Mouse (Mus musculus) hindbrain, postnatal 0 days (tissue): ENCODE results near the gene Galnt4. TPM values are rescaled to one million over a fixed set of nuclear protein-coding genes. Genes with fewer than 3 reads are reported as not detected.

Source experiments
- ATAC-seq: fragments of 200-750 bp; cut with Nextera tagmentation; 2 replicates; pipeline ENCODE4 v1.8.0; 2017; ENCODE audit warnings: mild to moderate bottlenecking, moderate TSS enrichment, moderate library complexity
- DNase-seq: peaks from one replicate; pipeline ENCODE4 v3.0.0-alpha.2; 2015; ENCODE audit warnings: low spot score
- H3K27ac ChIP-seq: fragments of 300-500 bp; sonication (generic); 2 replicates; pipeline ENCODE4 v1.5.1; 2014; ENCODE audit warnings: mild to moderate bottlenecking
- H3K27me3 ChIP-seq: fragments of 300-500 bp; sonication (generic); 2 replicates; pipeline ENCODE4 v1.6.1; 2014; ENCODE audit warnings: low read length, mixed read lengths; ENCODE audit not compliant: insufficient read depth
- H3K36me3 ChIP-seq: fragments of 300-500 bp; sonication (generic); 2 replicates; pipeline ENCODE4 v1.6.1; 2014; ENCODE audit warnings: low read length, mixed read lengths; ENCODE audit not compliant: insufficient read depth
- H3K4me1 ChIP-seq: fragments of 300-500 bp; sonication (generic); 2 replicates; pipeline ENCODE4 v1.6.1; 2014; ENCODE audit warnings: antibody characterized with exemption, low read length, mixed read lengths; ENCODE audit not compliant: insufficient read depth
- H3K4me2 ChIP-seq: fragments of 300-500 bp; sonication (generic); 2 replicates; pipeline ENCODE4 v1.6.1; 2014; ENCODE audit warnings: low read depth, mild to moderate bottlenecking, low read length, moderate library complexity, mixed read lengths
- H3K4me3 ChIP-seq: fragments of 300-500 bp; sonication (generic); 2 replicates; pipeline ENCODE4 v1.5.1; 2014; ENCODE audit warnings: low read length
- H3K9ac ChIP-seq: fragments of 300-500 bp; sonication (generic); replicated peaks from 2 replicates; pipeline ENCODE4 v1.6.1; 2014; ENCODE audit warnings: mild to moderate bottlenecking, low read length, moderate library complexity, mixed read lengths
- H3K9me3 ChIP-seq: fragments of 300-500 bp; sonication (generic); 2 replicates; pipeline ENCODE4 v1.6.1; 2016; ENCODE audit warnings: low read length, mixed read lengths
- CTCF ChIP-seq: IDR thresholded peaks from 2 replicates; pipeline ENCODE4 v1.5.1; 2016; ENCODE audit warnings: antibody characterized with exemption, control low read depth, low read depth
- WGBS: fragments of 180-500 bp; shearing (Covaris S2); extraction: QIAGEN DNeasy Blood & Tissue Kit; methylation state at CpG from one replicate; pipeline ENCODE4 v1.1.7; 2014; 5-methylcytosine and 5-hydroxymethylcytosine counted together
- polyA plus RNA-seq: library from polyadenylated mRNA; unstranded; fragments of >200 nt; fragmentation: Nextera tagmentation; extraction: Ambion mirVana; gene quantifications from 2 replicates; pipeline ENCODE4 v1.2.1, GENCODE M21; 2015
- total RNA-seq: library from RNA; depleted of rRNA; stranded (reverse); fragments of >200 nt; gene quantifications from 2 replicates; pipeline ENCODE4 v1.2.3, GENCODE M21; 2014

The Galnt4 gene
- total and polyA plus RNA-seq, 2 experiments from 2014 or later, result 3.3 to 5.1 TPM

DNA sequence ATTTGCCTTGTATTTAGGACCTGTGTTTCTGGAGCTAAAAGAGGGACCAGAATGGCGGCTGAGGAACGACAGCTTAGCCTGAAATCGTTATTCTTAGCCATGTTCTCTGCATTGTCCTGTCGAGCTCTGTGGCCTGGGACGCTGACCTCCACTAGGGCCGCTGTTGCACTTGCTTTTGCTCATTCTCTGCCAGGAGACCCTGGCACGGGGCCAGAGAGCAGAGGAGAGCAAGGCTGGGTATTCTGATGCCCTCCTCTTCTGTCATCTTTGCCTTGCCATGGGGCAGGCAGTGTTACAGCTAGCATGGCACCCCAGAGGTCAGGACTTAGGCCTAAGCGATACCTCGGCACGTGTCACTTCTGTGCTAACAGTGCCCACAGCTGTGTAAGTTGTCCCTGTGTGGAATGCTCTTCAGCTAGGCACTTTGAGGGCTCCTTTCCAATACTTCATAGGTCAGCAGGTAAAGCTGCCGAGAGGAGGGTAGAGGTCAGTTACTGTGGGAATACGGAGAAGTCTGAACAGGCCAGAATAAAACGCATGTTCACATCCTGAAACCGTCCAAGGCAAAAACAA lies 24.4 kb upstream of the Galnt4 start:
- no peaks in the 10 kb centered on the region for H3K27me3 ChIP-seq
- H3K9ac ChIP-seq, result no peak overlapping the region
- DNase-seq, result peak; percentile 51
- no peaks in the 10 kb centered on the region for H3K36me3 ChIP-seq
- H3K9me3 ChIP-seq, result no peaks in the 10 kb centered on the region
- H3K4me2 ChIP-seq, result no peak overlapping the region
- no peak overlapping the region for H3K4me3 ChIP-seq
- no peak overlapping the region for H3K27ac ChIP-seq
- 80% methylated on average over 14 of the region's 14 CpGs for WGBS
- peak; percentile 40; the same call in 1 of the 2 replicates for TF ChIP-seq CTCF
- ATAC-seq, result peak; percentile 30
- H3K4me1 ChIP-seq, result no peaks in the 10 kb centered on the region

- no peaks in the 10 kb centered on the region for H3K4me1 ChIP-seq
- DNase-seq (peak; percentile 95), ATAC-seq (peak; percentile 82)
- no peak overlapping the region for H3K4me3 ChIP-seq
- H3K27ac ChIP-seq, result no peak overlapping the region
- WGBS, result 42% methylated on average over 23 of the region's 23 CpGs
- H3K27me3 ChIP-seq, result no peaks in the 10 kb centered on the region
- H3K36me3 ChIP-seq, result no peaks in the 10 kb centered on the region
- H3K4me2 ChIP-seq, result peak overlapping the region; percentile 32
- H3K9ac ChIP-seq, result no peak overlapping the region
- H3K9me3 ChIP-seq, result no peaks in the 10 kb centered on the region
- peak; percentile 92 for TF ChIP-seq CTCF
These were observed 23.3 kb upstream of the Galnt4 start for GRCm38 (mm10) chr10:99084397-99085239.

GRCm38 (mm10) chr10:99085240-99085587 lies 22.7 kb upstream of the Galnt4 start:
- Histone ChIP-seq H3K4me2 (peak overlapping the region; percentile 14; the same call in 1 of the 2 replicates), H3K4me1 (no peaks in the 10 kb centered on the region), H3K9me3 (no peaks in the 10 kb centered on the region), H3K36me3 (no peaks in the 10 kb centered on the region), H3K27me3 (no peaks in the 10 kb centered on the region), H3K27ac (no peak overlapping the region), H3K4me3 (no peak overlapping the region), H3K9ac (no peak overlapping the region)
- DNase-seq, result no peak
- 71% methylated on average over 6 of the region's 6 CpGs for WGBS
- TF ChIP-seq CTCF, result no peak
- ATAC-seq, result peak; percentile 58; the same call in 1 of the 2 replicates

GRCm38 (mm10) chr10:99086029-99086428 lies 21.9 kb upstream of the Galnt4 start:
- H3K9ac ChIP-seq, result no peak overlapping the region
- no peak overlapping the region for H3K4me3 ChIP-seq
- no peak for ATAC-seq
- H3K9me3 ChIP-seq, result no peaks in the 10 kb centered on the region
- H3K4me2 ChIP-seq, result no peak overlapping the region
- H3K27me3 ChIP-seq, result no peaks in the 10 kb centered on the region
- H3K4me1 ChIP-seq, result no peaks in the 10 kb centered on the region
- H3K27ac ChIP-seq, result no peak overlapping the region
- 55% methylated on average over 6 of the region's 6 CpGs for WGBS
- no peak for DNase-seq
- H3K36me3 ChIP-seq, result no peaks in the 10 kb centered on the region
- TF ChIP-seq CTCF, result no peak

DNA sequence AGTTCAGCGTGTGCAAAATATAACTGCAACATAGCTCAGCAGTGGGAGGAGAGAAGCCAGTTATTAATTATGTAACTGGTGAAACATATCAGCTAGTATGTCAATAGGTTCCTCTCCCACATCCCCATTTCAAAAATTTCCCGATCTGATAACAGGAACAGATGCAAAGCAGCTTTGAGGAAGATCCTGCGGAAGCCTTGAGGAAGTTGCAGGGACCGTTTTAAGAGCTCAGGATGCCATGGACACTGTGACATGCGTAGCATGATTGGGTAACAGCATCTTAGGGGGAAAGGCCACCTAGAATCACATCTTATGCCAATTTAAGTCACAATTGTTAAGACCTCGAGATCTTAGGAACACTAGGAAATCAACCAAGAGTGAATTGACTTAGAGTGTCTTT lies 18.1 kb upstream of the Galnt4 start:
- Histone ChIP-seq H3K4me2 (no peak overlapping the region), H3K9me3 (no peaks in the 10 kb centered on the region), H3K4me1 (no peaks in the 10 kb centered on the region), H3K27ac (no peak overlapping the region), H3K4me3 (no peak overlapping the region), H3K9ac (no peak overlapping the region), H3K36me3 (no peaks in the 10 kb centered on the region), H3K27me3 (no peaks in the 10 kb centered on the region)
- DNase-seq (no peak), ATAC-seq (no peak)
- WGBS, result 89% methylated on average over 6 of the region's 6 CpGs
- no peak for TF ChIP-seq CTCF

GRCm38 (mm10) chr10:99093364-99093763 lies 14.6 kb upstream of the Galnt4 start:
- TF ChIP-seq CTCF, result no peak
- ATAC-seq, result no peak
- Histone ChIP-seq H3K4me3 (no peak overlapping the region), H3K4me1 (no peaks in the 10 kb centered on the region), H3K27ac (no peak overlapping the region), H3K9me3 (no peaks in the 10 kb centered on the region), H3K9ac (no peak overlapping the region), H3K27me3 (no peaks in the 10 kb centered on the region), H3K36me3 (no peaks in the 10 kb centered on the region), H3K4me2 (no peak overlapping the region)
- 85% methylated on average over 2 of the region's 2 CpGs for WGBS
- DNase-seq, result no peak

DNA sequence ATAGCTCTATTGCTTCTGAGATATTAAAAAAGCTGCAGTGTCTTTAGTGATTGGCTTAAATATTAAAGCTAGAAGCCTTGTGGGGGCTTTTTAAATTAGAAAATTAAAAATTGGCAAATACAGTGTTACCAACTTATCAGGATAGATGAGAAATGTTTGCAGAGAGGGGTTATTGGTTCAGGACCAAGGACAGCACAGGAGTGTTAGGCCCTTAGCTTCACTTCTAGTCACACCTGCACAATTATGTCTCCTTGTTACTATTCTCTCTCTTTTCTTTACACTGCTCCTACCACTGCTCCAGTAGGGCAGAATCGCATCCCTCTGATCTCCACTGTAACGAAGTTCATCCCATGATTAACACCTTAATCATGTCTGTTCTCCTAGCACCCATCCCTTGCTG lies 12.8 kb upstream of the Galnt4 start:
- Histone ChIP-seq H3K4me3 (no peak overlapping the region), H3K27me3 (no peaks in the 10 kb centered on the region), H3K36me3 (no peaks in the 10 kb centered on the region), H3K27ac (no peak overlapping the region), H3K9ac (no peak overlapping the region), H3K9me3 (no peaks in the 10 kb centered on the region), H3K4me1 (no peaks in the 10 kb centered on the region), H3K4me2 (no peak overlapping the region)
- whole genome bisulfite sequencing, result 78% methylated on average over 2 of the region's 2 CpGs
- ATAC-seq (no peak), DNase-seq (no peak)
- TF ChIP-seq CTCF, result no peak
